Mouse (Mus musculus) CD8-positive naive resting alpha-beta T cell, adult 2 months (primary cell): ENCODE data around the gene Olfr1425.
"Not testable (repeated sequence)": the region's sequence is repeated elsewhere in the genome, so short reads cannot be mapped to it uniquely, and the experiment has no call there.

Source experiments
- DNase-seq, 2 experiments: peaks; one replicate each; pipeline ENCODE4 v3.0.0; 2022; ENCODE audit warnings: low read depth in 2 of 2, low spot score in 2 of 2

The Olfr1425 gene

DNA sequence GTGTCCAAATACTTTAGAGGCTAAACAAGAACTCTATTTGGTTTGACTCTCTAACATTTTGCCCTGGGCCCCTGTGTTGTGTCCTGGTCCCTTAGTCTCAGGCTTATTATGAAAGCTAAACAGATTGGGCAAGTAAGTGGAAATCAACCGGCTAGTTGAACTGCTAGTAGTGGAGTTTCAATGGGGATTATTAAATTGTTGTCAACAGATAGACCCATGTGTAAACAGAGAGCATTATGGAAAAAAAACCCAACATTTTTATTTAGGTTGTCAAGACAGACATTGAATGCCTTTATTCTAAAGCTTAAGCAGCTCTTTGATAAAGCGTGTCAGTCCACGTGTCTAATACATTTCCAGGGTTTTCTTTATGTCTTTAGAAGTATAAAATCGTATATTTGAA, at the start of gene Olfr1425:
Gene Olfr1425 (minus strand): TSS at position 101 of the 400 bp plus-strand sequence.
- not testable (repeated sequence) for DNase-seq

- DNase-seq = no peak
These were observed 45.6 kb upstream of the Olfr1425 start, which contains the start of gene Olfr76 for GRCm38 (mm10) chr19:12123103-12123502. Gene Olfr76 (minus strand): TSS chr19:12123203.

GRCm38 (mm10) chr19:12116464-12116863, 38.9 kb upstream of the Olfr1425 start:
- DNase-seq = no peak

DNA sequence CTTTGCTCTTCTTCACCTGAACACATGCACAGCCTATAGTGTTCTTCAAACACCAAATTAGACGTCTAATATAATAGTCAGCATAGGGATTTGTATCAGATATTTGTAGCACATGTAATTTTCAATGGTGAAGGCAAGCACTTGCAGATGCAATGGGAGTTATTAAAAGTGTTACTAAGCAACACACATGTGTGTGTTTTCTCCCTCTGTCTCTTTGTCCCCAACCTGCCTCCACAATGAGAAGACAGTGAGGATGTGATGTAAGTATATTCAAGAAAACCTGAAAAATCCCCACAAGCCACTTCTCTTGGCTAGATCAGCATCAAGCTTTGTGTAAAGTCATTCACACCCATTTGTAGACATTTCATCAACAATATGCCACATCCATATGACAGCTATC, 38.3 kb upstream of the Olfr1425 start, which contains the start of gene Olfr1428:
Gene Olfr1428 (minus strand): TSS at position 101 of the 400 bp plus-strand sequence.
- DNase-seq = no peak

DNA sequence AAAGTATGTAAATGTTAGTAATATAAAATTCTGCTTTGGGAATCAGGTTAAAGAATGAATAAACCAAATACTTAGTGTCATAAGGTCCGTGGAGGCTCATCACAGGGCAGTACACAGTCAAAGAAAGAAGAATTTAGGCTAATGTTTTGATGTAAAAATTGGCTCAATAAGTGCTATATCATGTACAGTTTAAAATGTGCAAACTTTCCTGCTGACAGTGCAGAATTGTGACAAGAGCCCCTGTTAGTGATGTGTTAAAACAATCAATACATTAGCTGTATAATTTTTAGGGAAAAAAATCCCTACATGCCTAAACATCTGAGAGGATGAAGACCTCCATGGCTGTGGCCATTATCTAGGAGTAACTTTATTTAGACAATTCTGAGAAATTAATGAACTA, 36.3 kb upstream of the Olfr1425 start:
- no peak for DNase-seq

- no peak for DNase-seq
These were observed 27.0 kb upstream of the Olfr1425 start for GRCm38 (mm10) chr19:12104541-12104940.

GRCm38 (mm10) chr19:12103234-12103633, 25.7 kb upstream of the Olfr1425 start, which contains the start of gene Olfr1427:
Gene Olfr1427 (minus strand): TSS chr19:12103334.
- no peak for DNase-seq

GRCm38 (mm10) chr19:12091913-12092312, 14.4 kb upstream of the Olfr1425 start, which contains the start of gene Olfr1426:
Gene Olfr1426 (minus strand): TSS chr19:12092013.
- DNase-seq = no peak

- DNase-seq = not testable (repeated sequence)
These were observed 8.0 kb downstream of the Olfr1425 start for GRCm38 (mm10) chr19:12069546-12069945.

GRCm38 (mm10) chr19:12067806-12068205, 9.7 kb downstream of the Olfr1425 start:
- not testable (repeated sequence) for DNase-seq

- not testable (repeated sequence) for DNase-seq
These were observed 14.9 kb downstream of the Olfr1425 start, which contains the start of gene Olfr1424 for GRCm38 (mm10) chr19:12062582-12062981. Gene Olfr1424 (minus strand): TSS chr19:12062682.

- DNase-seq = no peak
These were observed 34.4 kb downstream of the Olfr1425 start for GRCm38 (mm10) chr19:12043163-12043562.

- no peak for DNase-seq
These were observed 36.3 kb downstream of the Olfr1425 start, which contains the start of gene Olfr1423 for GRCm38 (mm10) chr19:12041217-12041616. Gene Olfr1423 (minus strand): TSS chr19:12041317.

DNA sequence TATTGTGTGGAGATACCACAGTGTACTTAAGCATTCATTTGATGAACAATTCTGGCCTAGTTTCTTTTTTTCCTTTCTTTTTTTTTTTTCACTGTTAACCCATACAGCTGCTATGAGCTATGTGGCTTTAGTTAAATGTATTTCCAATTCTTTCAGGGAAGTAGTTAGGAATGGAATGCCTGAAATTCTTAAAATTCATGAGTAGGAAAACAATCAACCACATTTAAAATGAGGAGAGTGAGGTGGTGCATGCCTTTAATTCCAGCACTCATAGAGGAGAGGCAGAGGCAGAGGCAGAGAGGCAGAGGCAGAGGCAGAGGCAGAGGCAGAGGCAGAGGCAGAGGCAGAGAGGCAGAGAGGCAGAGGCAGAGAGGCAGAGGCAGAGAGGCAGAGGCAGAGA, 39.8 kb downstream of the Olfr1425 start:
- no peak for DNase-seq

DNA sequence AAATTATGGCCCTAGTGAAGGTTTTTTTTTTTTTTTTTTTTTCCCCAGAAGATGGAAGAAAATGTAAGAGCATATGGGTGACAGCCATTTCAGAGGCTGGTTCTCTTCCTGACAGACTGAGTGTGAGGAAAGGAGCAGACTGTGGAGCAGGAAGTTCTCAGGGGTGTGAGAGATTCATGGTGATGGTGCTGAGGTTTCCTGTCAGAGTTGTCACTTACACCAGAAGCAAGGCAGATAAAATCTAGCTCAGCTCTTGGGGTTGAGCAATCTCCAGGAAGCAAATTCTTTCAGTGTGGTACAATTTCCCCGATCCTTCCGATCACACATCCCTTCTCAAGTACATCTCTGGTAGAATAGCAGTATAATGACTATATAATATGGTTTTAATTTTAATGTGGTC, 50.9 kb downstream of the Olfr1425 start:
- DNase-seq = no peak

- no peak for DNase-seq
These were observed 52.2 kb downstream of the Olfr1425 start for GRCm38 (mm10) chr19:12025333-12025732.

- no peak for DNase-seq
These were observed 53.4 kb downstream of the Olfr1425 start for GRCm38 (mm10) chr19:12024149-12024548.
